Mouse (Mus musculus) gastrocnemius, adult 2 months (tissue): ENCODE data around the gene Arhgef39. TPM values are rescaled to one million over a fixed set of nuclear protein-coding genes. Genes with fewer than 3 reads are reported as not detected.
"Not testable (repeated sequence)": the region's sequence is repeated elsewhere in the genome, so short reads cannot be mapped to it uniquely, and the experiment has no call there.

ENCODE experiments used
- DNase-seq: peaks from one replicate; pipeline ENCODE4 v3.0.0; 2022
- H3K27ac ChIP-seq: fragments of 200-600 bp; 2 replicates; pipeline ENCODE4 v1.8.1; 2022; ENCODE audit warnings: mild to moderate bottlenecking
- H3K4me3 ChIP-seq: fragments of 200-600 bp; 2 replicates; pipeline ENCODE4 v1.8.1; 2022; ENCODE audit warnings: mild to moderate bottlenecking, moderate library complexity
- CTCF ChIP-seq: fragments of 200-600 bp; IDR thresholded peaks from 2 replicates; pipeline ENCODE4 v1.8.1; 2022; ENCODE audit warnings: antibody characterized with exemption, mild to moderate bottlenecking, moderate library complexity
- intact Hi-C: fragments of 180-260 bp; cut with DNase I; formaldehyde crosslinking; loops from one replicate; pipeline ENCODE4 v1.15.1; 2025
- total RNA-seq, 2 experiments: library from RNA; stranded (reverse); gene quantifications; 2 replicates each; pipeline ENCODE4 v1.2.3; 2021

Arhgef39 gene
- total RNA-seq, 2 experiments from 2014 or later = not detected

DNA sequence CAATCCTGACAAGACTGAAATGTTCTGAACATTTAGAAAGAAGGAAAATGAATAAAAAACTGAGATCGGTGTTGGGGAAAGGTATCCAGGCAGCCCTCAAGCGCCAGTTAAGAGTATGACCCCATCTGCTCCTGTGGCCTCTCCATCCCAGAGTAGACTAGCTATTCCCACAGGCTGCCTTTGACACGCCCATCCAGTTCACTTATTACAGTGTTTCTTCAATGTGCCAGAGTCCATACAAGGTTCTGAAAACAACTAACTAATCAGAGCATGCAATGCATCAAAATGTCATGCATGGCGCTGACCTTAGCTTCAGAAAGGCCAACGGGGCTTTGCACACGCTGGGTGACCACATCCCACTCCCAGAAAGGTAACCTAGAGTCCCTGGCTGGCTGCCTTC, 4.0 kb upstream of the Arhgef39 start:
- no peak overlapping the region for H3K4me3 ChIP-seq
- DNase-seq = no peak
- intact Hi-C loops = no loop called here
- no peak overlapping the region for H3K27ac ChIP-seq
- TF ChIP-seq CTCF = no peak

DNA sequence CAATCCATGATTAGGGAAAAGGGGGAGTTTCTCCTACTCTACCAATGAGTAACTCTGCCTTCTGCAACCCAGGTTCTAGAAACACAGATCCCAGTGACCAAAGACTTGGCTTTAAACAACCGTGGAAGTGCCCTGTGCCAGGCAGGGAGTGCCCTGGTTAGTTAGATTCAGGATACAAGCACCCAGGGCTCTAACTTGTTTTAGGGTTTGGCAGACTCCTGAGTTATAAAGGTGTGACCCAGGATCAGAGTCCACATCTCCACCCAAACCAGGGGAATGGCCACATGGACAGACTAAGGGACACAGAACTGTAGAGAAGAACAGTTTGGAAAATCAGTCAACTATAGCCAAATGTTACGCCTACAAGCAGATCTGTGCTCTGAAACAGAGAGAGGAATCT, 3.5 kb upstream of the Arhgef39 start:
- no peak for DNase-seq
- intact Hi-C loops = no loop called here
- Histone ChIP-seq H3K4me3 (no peak overlapping the region), H3K27ac (no peak overlapping the region)
- TF ChIP-seq CTCF = no peak

DNA sequence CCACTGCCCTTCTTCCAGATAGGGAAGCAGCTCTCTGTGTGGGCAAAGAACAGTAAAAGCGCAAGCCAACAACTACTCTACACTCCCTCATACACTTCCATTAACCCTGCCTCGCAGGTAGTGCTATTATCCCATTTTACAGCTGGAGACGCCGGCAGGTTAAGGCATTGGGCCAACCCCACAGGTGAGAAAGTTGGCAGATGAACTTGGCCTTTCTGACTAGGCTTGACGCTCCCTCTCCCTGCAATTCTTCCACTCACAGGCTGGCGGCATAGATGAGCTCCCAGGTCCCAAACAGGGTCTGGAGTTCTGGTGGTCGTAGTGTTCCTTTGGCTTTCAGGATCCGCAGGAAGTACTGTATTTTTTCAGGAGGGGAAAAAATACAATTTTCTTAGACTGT, 512 bp downstream of the Arhgef39 start:
- H3K4me3 ChIP-seq = peak overlapping the region; percentile 76
- TF ChIP-seq CTCF = peak; percentile 28; the same call in 1 of the 2 replicates
- no peak for DNase-seq
- H3K27ac ChIP-seq = no peak overlapping the region
- intact Hi-C loops = loop anchor here (10.0 kb wide), 1 partner anchor 454 kb away; the partner anchor contains the start of gene Fam214b

DNA sequence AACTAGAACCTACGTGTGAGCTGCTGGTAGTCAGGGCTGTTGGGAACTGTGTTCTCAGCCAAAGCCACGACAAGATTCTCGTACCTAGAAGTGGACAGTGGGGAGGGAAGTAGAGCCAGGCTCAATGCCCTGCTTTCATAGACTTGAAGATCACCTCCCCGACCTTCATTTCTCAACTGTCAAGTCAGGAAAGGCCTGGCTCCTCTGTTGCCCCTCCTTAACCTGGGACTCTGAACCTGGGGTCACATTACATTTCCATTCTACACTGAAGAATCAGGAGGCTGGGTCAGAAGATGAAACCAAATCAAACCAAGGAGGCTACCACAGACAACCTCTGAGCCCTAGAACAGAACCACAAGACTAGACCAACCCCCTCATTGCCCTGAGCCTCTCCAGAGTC, 1.5 kb downstream of the Arhgef39 start:
- H3K4me3 ChIP-seq = no peak overlapping the region
- intact Hi-C loops = loop anchor here (10.0 kb wide), 1 partner anchor 453 kb away; the partner anchor contains the start of gene Fam214b
- no peak for TF ChIP-seq CTCF

DNA sequence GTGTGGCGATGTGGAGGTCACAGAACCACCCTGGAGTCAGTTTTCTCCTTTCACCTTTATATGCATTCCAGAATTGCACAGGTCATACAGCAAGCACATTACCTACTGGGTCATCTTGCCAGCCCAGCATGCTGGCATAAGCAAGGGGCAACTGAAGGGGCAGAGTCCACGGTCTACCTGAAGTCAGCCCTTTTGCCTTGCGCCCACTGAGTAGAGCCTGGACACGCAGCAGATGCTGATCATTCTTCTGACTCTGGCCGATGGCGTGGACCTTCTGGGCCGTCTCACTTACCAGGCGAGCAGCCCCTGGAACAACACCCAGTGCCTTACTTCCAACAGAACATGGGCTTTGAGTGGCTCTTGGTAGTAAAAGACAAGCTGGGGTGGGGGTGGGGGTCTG, 2.1 kb downstream of the Arhgef39 start:
- intact Hi-C loops = loop anchor here (10.0 kb wide), 1 partner anchor 453 kb away; the partner anchor contains the start of gene Fam214b

More for the DNA sequence above, 1.5 kb downstream of the Arhgef39 start:
- DNase-seq = no peak
- H3K27ac ChIP-seq = no peak overlapping the region

DNA sequence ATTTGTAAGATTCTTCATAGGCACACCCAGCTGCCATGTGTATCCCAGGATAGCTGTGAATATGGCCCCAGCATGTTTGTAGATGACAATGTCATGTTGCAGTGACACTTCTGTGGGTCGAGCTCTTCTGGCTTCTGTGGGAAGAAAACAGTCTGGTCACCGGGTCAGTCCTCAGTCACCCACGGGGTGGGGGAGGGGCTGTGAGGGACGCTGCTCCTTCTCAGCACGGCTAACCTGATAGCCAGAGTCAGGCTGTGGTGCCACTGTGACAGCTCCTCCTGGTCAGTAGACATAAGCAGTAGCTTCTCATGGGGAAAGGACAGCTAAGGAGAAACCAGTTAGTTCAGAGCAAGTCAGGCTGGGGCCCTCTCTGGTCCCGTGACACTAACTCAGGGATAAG, 2.9 kb downstream of the Arhgef39 start:
- no peak overlapping the region for H3K27ac ChIP-seq
- intact Hi-C loops = loop anchor here (10.0 kb wide), 1 partner anchor 452 kb away; the partner anchor contains the start of gene Fam214b
- DNase-seq = no peak
- H3K4me3 ChIP-seq = no peak overlapping the region
- no peak for TF ChIP-seq CTCF

More for the DNA sequence above, 2.1 kb downstream of the Arhgef39 start:
- Histone ChIP-seq H3K4me3 (no peak overlapping the region), H3K27ac (no peak overlapping the region)
- DNase-seq = no peak
- no peak for TF ChIP-seq CTCF

DNA sequence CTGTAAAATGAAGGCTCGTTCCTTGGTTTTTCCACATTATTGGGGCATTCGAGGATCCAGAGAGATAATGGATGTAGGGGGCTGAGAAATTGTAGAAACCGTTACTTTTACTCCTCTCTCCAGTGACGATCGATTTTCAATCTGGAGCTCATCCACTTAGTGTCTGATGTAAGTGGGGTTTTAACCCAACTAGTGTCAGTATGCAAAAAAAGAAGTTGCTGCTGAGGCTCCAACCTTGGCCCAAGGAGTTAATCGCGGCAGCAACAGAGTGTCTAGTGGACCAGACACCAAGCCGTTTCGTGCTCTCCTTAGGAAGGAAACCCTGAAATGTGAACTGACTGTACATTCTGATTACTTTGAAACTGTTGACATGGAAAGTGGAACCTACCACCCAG, 5.7 kb downstream of the Arhgef39 start:
- intact Hi-C loops = loop anchor here (10.0 kb wide), 1 partner anchor 449 kb away; the partner anchor contains the start of gene Fam214b
- no peak for DNase-seq
- TF ChIP-seq CTCF = no peak
- peak overlapping the region; percentile 96 for H3K27ac ChIP-seq
- peak overlapping the region; percentile 95 for H3K4me3 ChIP-seq

DNA sequence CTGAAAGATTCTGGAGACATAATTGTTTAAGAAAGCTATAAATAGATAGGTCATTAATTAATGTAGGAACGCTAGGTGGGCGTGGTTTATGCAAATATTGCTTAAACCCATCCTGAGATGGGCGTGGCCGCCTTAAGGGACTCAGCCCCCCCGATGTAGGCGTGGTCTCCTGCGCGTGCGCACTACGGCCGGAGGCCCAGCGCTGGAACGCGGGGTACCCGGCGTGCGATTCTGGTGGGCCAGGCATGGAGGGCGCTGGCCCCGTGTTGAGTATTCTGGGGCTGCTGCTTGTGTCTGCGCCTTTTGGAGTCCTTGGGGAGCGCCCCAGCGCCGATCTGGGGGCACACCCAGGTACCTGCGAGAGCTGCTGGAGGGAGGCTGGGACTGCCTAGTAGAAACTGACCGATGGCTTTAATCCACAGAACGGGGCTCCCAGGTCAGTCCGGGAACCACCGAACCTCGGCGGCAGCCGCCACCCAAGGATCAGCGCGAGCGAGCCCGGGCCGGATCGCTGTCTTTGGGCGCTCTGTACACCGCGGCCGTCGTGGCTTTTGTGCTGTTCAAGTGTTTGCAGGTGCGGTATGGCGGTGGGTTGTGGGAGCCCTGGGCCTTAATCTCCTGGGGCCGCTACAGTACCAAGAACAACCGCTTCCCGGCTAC, 6.2 kb downstream of the Arhgef39 start:
- peak; percentile 11; the same call in 1 of the 2 replicates for TF ChIP-seq CTCF
- Histone ChIP-seq H3K4me3 (peak overlapping the region; percentile 95), H3K27ac (peak overlapping the region; percentile 96)
- peak; percentile 97 for DNase-seq
- intact Hi-C loops = loop anchor here (10.0 kb wide), 1 partner anchor 449 kb away; the partner anchor contains the start of gene Fam214b

DNA sequence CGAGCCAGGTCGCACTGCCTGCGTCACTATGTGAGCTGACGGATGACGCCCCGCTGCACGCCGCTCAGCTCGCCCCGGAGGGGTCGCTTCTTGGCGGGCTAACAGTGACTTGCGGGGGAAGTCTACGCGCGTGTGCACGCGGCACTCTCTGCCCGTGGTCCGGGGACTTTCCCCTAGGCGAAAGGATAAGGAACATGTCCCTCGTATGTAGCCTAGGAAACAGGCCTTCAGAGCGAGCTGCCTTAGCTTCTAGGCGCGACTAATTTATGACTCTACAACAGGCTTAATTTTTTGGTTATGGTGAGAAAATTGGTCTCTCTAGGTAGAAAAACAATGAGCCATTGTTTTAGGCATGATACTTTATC, 6.7 kb downstream of the Arhgef39 start, which contains the start of gene Ccdc107:
Gene Ccdc107 (plus strand): TSS at position 80 of the 365 bp plus-strand sequence.
- TF ChIP-seq CTCF = peak; percentile 4; the same call in 1 of the 2 replicates
- DNase-seq = peak; percentile 95
- Histone ChIP-seq H3K4me3 (peak within 1 kb of the TSS; percentile 95), H3K27ac (peak within 1 kb of the TSS; percentile 96)
- intact Hi-C loops = loop anchor here (10.0 kb wide), 1 partner anchor 448 kb away; the partner anchor contains the start of gene Fam214b

DNA sequence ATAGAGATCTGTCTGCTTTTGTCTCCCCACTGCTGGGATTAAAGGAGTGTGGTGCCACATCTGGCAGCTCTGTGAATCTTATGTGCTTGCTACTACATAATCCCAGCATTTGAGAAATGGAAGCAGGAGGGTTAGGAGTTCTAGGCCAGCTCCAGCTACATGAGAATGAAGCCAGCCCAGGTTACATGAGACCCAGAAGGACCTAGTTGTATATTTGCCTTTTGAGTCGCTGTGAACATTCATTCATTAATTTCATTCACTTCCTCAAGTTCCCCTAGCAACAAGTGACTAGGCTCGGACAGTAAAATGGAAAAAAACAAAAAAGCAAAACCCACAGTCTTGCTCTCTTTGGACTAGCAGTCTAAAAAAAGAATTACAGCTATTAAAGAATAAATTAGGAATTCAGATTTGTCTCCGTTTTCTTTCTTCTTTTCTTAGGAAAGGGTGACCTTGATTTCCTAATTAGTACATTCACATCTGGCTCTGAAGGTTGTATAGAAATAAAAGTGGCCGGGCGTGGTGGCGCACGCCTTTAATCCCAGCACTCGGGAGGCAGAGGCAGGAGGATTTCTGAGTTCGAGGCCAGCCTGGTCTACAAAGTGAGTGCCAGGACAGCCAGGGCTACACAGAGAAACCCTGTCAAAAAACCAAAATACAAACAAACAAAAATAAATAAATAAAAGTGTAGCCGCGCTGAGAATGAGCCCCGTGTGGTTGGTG, 7.2 kb downstream of the Arhgef39 start:
- Histone ChIP-seq H3K4me3 (peak overlapping the region; percentile 95), H3K27ac (peak overlapping the region; percentile 96)
- TF ChIP-seq CTCF = no peak
- intact Hi-C loops = loop anchor here (10.0 kb wide), 1 partner anchor 447 kb away; the partner anchor contains the start of gene Fam214b
- no peak for DNase-seq

DNA sequence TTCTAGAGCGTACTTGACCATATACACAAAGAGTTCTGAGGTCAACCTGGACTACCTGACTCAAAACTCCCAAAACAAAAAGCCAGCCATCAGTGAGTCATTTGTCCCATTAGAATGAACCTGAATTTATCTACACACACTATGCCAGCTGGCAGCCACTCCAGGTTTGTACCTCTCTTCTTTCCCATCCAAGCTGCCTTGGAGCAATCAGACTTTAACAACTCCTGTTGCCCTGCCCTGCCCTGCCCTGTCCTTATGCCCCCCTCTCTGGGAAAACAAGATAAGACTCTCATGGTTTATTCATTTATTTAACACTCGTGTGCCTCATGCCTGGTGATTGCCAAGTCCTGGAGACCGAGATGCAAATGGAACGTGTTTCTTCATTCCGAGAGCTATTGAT, 8.7 kb downstream of the Arhgef39 start:
- H3K27ac ChIP-seq = no peak overlapping the region
- no peak for DNase-seq
- no peak for TF ChIP-seq CTCF
- no peak overlapping the region for H3K4me3 ChIP-seq
- intact Hi-C loops = loop anchor here (10.0 kb wide), 1 partner anchor 446 kb away; the partner anchor contains the start of gene Fam214b

DNA sequence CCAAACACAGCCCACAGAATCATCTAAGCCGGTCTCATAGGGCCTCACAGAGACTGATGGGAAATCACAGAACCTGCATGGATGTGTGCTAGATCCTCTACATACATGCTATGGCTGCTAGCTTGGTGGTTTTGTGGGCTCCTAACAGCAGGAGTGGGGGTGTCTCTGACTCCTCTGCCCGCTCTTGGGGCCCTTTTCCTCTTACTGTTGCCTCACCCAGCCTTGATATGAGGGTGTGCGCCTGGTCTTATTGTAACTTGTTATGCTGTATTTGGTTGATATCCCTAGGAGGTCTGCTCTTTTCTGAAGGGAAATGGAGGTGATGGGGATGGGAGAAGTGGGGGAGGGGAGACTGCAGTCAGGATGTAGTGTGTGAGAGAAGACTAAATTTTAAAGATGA, 9.9 kb downstream of the Arhgef39 start:
- no peak for DNase-seq
- TF ChIP-seq CTCF = no peak
- H3K4me3 ChIP-seq = no peak overlapping the region
- H3K27ac ChIP-seq = no peak overlapping the region
- intact Hi-C loops = loop anchor here (10.0 kb wide), 1 partner anchor 445 kb away; the partner anchor contains the start of gene Fam214b

DNA sequence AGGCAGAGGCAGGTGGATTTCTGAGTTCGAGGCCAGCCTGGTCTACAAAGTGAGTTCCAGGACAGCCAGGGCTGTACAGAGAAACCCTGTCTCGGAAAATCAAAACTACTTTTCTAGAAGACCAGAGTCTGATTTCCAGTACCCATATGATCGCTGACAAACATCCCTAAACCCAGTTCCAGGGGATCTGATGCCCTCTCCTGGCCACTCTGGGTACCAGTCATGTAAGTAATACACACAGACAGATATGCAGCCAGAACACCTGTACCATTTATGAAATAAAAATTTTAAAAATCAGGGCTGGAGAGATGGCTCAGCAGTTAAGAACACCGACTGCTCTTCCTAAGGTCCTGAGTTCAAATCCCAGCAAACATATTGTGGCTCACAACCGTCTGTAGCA, 13.8 kb downstream of the Arhgef39 start:
- H3K4me3 ChIP-seq, intact Hi-C loops, DNase-seq, H3K27ac ChIP-seq: not testable (repeated sequence)
